Mouse (Mus musculus): ENCODE measurements at regions not wholly inside any gene's neighbourhood (a gene's known extent, or its start where the extent isn't known, plus 50 kb on each side); places are given as distances from the start of the nearest gene placed in this dataset.

GRCm38 (mm10) chr14:71635091-71635490 lies 856.5 kb downstream of the Gm9195 start:
- TF ChIP-seq CTCF (conservative IDR thresholded peaks at IDR 0.05; ENCODE audit: insufficient read depth, insufficient read length, low read depth, low read length) (no peak), POLR2A (IDR thresholded peaks at IDR 0.05; ENCODE audit: low read depth, low read length) (no peak)
